Mouse (Mus musculus) G1E (cell line): ENCODE measurements around the gene Rgs12.

Source experiments
- CTCF ChIP-seq: IDR thresholded peaks from 2 replicates; pipeline ENCODE4 v1.5.1; 2012; ENCODE audit warnings: low read depth, low read length, inconsistent platforms, mixed read lengths
- TAL1 ChIP-seq: conservative IDR thresholded peaks from 2 replicates; pipeline ENCODE4 v1.6.1; 2012; ENCODE audit warnings: low read depth, low read length, inconsistent platforms, mixed read lengths

DNA sequence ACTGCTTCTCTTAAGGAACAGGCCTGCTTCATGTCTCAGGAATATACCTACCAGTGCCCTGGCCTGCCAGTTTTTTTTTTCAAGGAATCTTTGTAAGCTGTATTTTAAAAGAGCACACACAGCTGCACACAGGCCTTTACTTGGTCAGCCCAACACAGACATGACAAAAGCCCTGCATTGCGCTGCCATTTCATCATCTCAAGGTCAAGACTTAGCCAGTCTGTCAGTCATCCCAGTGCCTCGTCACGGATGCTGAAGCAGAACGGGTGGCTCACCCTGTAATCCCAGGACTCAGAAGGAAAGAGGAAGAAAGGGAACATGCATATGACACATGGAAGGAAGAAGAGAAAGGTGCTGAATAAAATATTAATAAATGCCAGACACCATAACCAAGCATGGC is 21.6 kb upstream of the Rgs12 start:
- no peak for TF ChIP-seq CTCF
- TF ChIP-seq TAL1 = no peak
